Mouse (Mus musculus) liver, embryonic 14.5 days (tissue): ENCODE measurements around the gene Olr1. TPM values are rescaled to one million over a fixed set of nuclear protein-coding genes. Genes with fewer than 3 reads are reported as not detected.

ENCODE experiments used
- ATAC-seq: fragments of 200-750 bp; cut with Nextera tagmentation; 2 replicates; pipeline ENCODE4 v1.8.0; 2017; ENCODE audit warnings: moderate number of reproducible peaks, mild to moderate bottlenecking, moderate library complexity; ENCODE audit not compliant: insufficient read depth
- DNase-seq, 3 experiments: peaks; one replicate each; pipeline ENCODE4 v3.0.0-alpha.2; 2012 to 2013; ENCODE audit warnings: low read depth in 3 of 3, low spot score in 3 of 3
- H3K27ac ChIP-seq: fragments of 300-500 bp; sonication (generic); 2 replicates; pipeline ENCODE4 v1.5.1; 2014; ENCODE audit warnings: moderate library complexity, mild to moderate bottlenecking, control low read depth, inconsistent platforms
- H3K27me3 ChIP-seq: fragments of 300-500 bp; sonication (generic); 2 replicates; pipeline ENCODE4 v1.6.1; 2014; ENCODE audit warnings: mild to moderate bottlenecking, low read length, moderate library complexity; ENCODE audit not compliant: control insufficient read depth, insufficient read depth
- H3K36me3 ChIP-seq: fragments of 300-500 bp; sonication (generic); replicated peaks from 2 replicates; pipeline ENCODE4 v1.6.1; 2014; ENCODE audit warnings: low read depth; ENCODE audit not compliant: control insufficient read depth, insufficient read depth
- H3K4me1 ChIP-seq, 2 experiments: fragments of 200-500 bp in 1 of 2; fragments of 300-500 bp in 1 of 2; sonication (generic) in 1 of 2; replicated peaks; 2 replicates each; pipeline ENCODE4 v1.6.1; 2012 to 2014; ENCODE audit warnings: antibody characterized with exemption in 1 of 2, inconsistent platforms in 1 of 2, low read length in 1 of 2; ENCODE audit not compliant: control insufficient read depth in 2 of 2, insufficient read depth in 2 of 2
- H3K4me2 ChIP-seq: fragments of 300-500 bp; sonication (generic); 2 replicates; pipeline ENCODE4 v1.6.1; 2014; ENCODE audit warnings: low read depth, mild to moderate bottlenecking, control low read depth, moderate library complexity
- H3K4me3 ChIP-seq, 2 experiments: fragments of 200-500 bp in 1 of 2; fragments of 300-500 bp in 1 of 2; sonication (generic) in 1 of 2; 2 replicates each; pipeline ENCODE4 v1.5.1; 2012 to 2014; ENCODE audit warnings: low read depth in 2 of 2, low read length in 2 of 2, mild to moderate bottlenecking in 2 of 2, control low read depth in 1 of 2, inconsistent platforms in 1 of 2, moderate library complexity in 1 of 2; ENCODE audit not compliant: insufficient read depth in 1 of 2
- H3K9ac ChIP-seq: fragments of 300-500 bp; sonication (generic); replicated peaks from 2 replicates; pipeline ENCODE4 v1.6.1; 2014; ENCODE audit warnings: mild to moderate bottlenecking, control low read depth, moderate library complexity
- H3K9me3 ChIP-seq: fragments of 300-500 bp; sonication (generic); 2 replicates; pipeline ENCODE4 v1.6.1; 2016; ENCODE audit warnings: low read length, mixed read lengths; ENCODE audit not compliant: control insufficient read depth
- CTCF ChIP-seq: IDR thresholded peaks from 2 replicates; pipeline ENCODE4 v1.5.1; 2016; ENCODE audit warnings: antibody characterized with exemption, low read depth, control low read depth
- EP300 ChIP-seq: IDR thresholded peaks from 2 replicates; pipeline ENCODE4 v1.6.1; 2016; ENCODE audit warnings: antibody characterized with exemption, low read depth
- WGBS: fragments of 180-500 bp; shearing (Covaris S2); extraction: QIAGEN DNeasy Blood & Tissue Kit; methylation state at CpG from one replicate; pipeline ENCODE4 v1.1.7; 2014; ENCODE audit not compliant: insufficient replicate concordance; 5-methylcytosine and 5-hydroxymethylcytosine counted together
- polyA plus RNA-seq, 2 experiments: library from polyadenylated mRNA; depleted of rRNA in 1 of 2; stranded (reverse) in 1 of 2; unstranded in 1 of 2; fragments of >200 nt; fragmentation: Nextera tagmentation in 1 of 2; extraction: Ambion mirVana in 1 of 2; gene quantifications; 2 replicates each; pipeline versions ENCODE4 v1.2.1 to v1.2.3; 2012 to 2014

Gene Olr1
- polyA plus RNA-seq, 2 experiments = 0.81 to 0.83 TPM

DNA sequence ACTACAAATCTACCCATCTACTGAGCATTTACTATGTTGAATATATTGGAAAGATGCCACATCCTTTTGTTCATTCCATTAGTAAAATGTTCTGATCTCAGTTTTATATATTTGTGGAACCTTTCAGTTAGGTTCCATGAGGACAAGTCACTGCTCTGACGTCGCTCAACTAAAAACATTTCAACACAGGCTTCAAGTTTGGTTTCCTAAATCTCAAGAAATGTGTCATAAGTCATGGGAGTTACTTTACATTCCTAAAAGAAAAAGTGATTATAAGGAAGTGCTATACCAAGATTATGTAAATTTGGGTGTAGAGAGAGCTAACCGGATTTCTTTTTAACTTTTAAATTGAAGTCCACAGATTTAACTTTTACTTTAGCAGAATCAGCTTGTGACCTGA lies 70.9 kb downstream of the Olr1 start:
- Histone ChIP-seq H3K36me3 (no peaks in the 10 kb centered on the region), H3K9me3 (no peaks in the 10 kb centered on the region), H3K4me1 (no peaks in the 10 kb centered on the region), H3K27me3 (no peaks in the 10 kb centered on the region), H3K27ac (no peak overlapping the region), H3K9ac (no peak overlapping the region), H3K4me2 (no peak overlapping the region), H3K4me3 (no peak overlapping the region)
- TF ChIP-seq CTCF (no peak), EP300 (no peak)
- ATAC-seq = no peak
- no peak for DNase-seq
- 69% methylated on average over 3 of the region's 3 CpGs for WGBS

Other genes with a start within 250 kb of the Olr1 start
- gene Cd69, start 231.7 kb downstream of the Olr1 start, polyA plus RNA-seq (2012; rRNA removed) = 0.44 and 0.98 TPM in 2 replicates
- 0.97 and 1.1 TPM in 2 replicates for gene Cd69, start 231.7 kb downstream of the Olr1 start, polyA plus RNA-seq (2014; fragmentation: Nextera tagmentation; extraction: Ambion mirVana)
- not detected in 2 replicates for gene 4922502D21Rik, start 175.4 kb downstream of the Olr1 start, polyA plus RNA-seq (2012; rRNA removed)
- gene 4922502D21Rik, start 175.4 kb downstream of the Olr1 start, polyA plus RNA-seq (2014; fragmentation: Nextera tagmentation; extraction: Ambion mirVana) = not detected in 2 replicates
- gene Clec12a, start 164.5 kb downstream of the Olr1 start, polyA plus RNA-seq (2012; rRNA removed) = 3.3 and 5.5 TPM in 2 replicates
- gene Clec12a, start 164.5 kb downstream of the Olr1 start, polyA plus RNA-seq (2014; fragmentation: Nextera tagmentation; extraction: Ambion mirVana) = 9.5 and 10.4 TPM in 2 replicates
- gene Clec12b, start 121.3 kb downstream of the Olr1 start, polyA plus RNA-seq (2012; rRNA removed) = 0.02 and 0.03 TPM in 2 replicates
- gene Clec12b, start 121.3 kb downstream of the Olr1 start, polyA plus RNA-seq (2014; fragmentation: Nextera tagmentation; extraction: Ambion mirVana) = not detected in 2 replicates
- 6.8 and 12.5 TPM in 2 replicates for gene Clec1b, start 109.9 kb downstream of the Olr1 start, polyA plus RNA-seq (2012; rRNA removed)
- 23.3 and 29.5 TPM in 2 replicates for gene Clec1b, start 109.9 kb downstream of the Olr1 start, polyA plus RNA-seq (2014; fragmentation: Nextera tagmentation; extraction: Ambion mirVana)
- 0.79 and 1.0 TPM in 2 replicates for gene Clec9a, start 98.3 kb downstream of the Olr1 start, polyA plus RNA-seq (2012; rRNA removed)
- 0.25 and 0.97 TPM in 2 replicates for gene Clec9a, start 98.3 kb downstream of the Olr1 start, polyA plus RNA-seq (2014; fragmentation: Nextera tagmentation; extraction: Ambion mirVana)
- gene Clec1a, start 55.2 kb downstream of the Olr1 start, polyA plus RNA-seq (2012; rRNA removed) = 0.03 and 0.04 TPM in 2 replicates
- gene Clec1a, start 55.2 kb downstream of the Olr1 start, polyA plus RNA-seq (2014; fragmentation: Nextera tagmentation; extraction: Ambion mirVana) = 0.23 and 0.28 TPM in 2 replicates
- gene Tmem52b, start 5.4 kb upstream of the Olr1 start, polyA plus RNA-seq (2012; rRNA removed) = 0.01 TPM in 1 of 2 replicates, not detected in the other
- not detected in 2 replicates for gene Tmem52b, start 5.4 kb upstream of the Olr1 start, polyA plus RNA-seq (2014; fragmentation: Nextera tagmentation; extraction: Ambion mirVana)
- gene Gabarapl1, start 26.0 kb upstream of the Olr1 start, polyA plus RNA-seq (2012; rRNA removed) = 15.1 and 19.2 TPM in 2 replicates
- gene Gabarapl1, start 26.0 kb upstream of the Olr1 start, polyA plus RNA-seq (2014; fragmentation: Nextera tagmentation; extraction: Ambion mirVana) = 8.2 and 9.1 TPM in 2 replicates
- gene Klre1, start 70.7 kb upstream of the Olr1 start, polyA plus RNA-seq (2012; rRNA removed) = 0.03 TPM in 1 of 2 replicates, not detected in the other
- not detected in 2 replicates for gene Klre1, start 70.7 kb upstream of the Olr1 start, polyA plus RNA-seq (2014; fragmentation: Nextera tagmentation; extraction: Ambion mirVana)
- 0.19 and 0.23 TPM in 2 replicates for gene Klrd1, start 84.6 kb upstream of the Olr1 start, polyA plus RNA-seq (2012; rRNA removed)
- 0.37 and 0.50 TPM in 2 replicates for gene Klrd1, start 84.6 kb upstream of the Olr1 start, polyA plus RNA-seq (2014; fragmentation: Nextera tagmentation; extraction: Ambion mirVana)
- gene Klrk1, start 116.7 kb upstream of the Olr1 start, polyA plus RNA-seq (2012; rRNA removed) = 0.09 and 0.26 TPM in 2 replicates
- 0.48 and 0.59 TPM in 2 replicates for gene Klrk1, start 116.7 kb upstream of the Olr1 start, polyA plus RNA-seq (2014; fragmentation: Nextera tagmentation; extraction: Ambion mirVana)
- gene Klrc3, start 136.2 kb upstream of the Olr1 start, polyA plus RNA-seq (2012; rRNA removed) = not detected in 2 replicates
- not detected in 2 replicates for gene Klrc3, start 136.2 kb upstream of the Olr1 start, polyA plus RNA-seq (2014; fragmentation: Nextera tagmentation; extraction: Ambion mirVana)
- 0.01 TPM in 1 of 2 replicates, not detected in the other for gene Klrc2, start 153.5 kb upstream of the Olr1 start, polyA plus RNA-seq (2012; rRNA removed)
- not detected in 2 replicates for gene Klrc2, start 153.5 kb upstream of the Olr1 start, polyA plus RNA-seq (2014; fragmentation: Nextera tagmentation; extraction: Ambion mirVana)
- gene Klrc1, start 171.8 kb upstream of the Olr1 start, polyA plus RNA-seq (2012; rRNA removed) = 0.08 and 0.19 TPM in 2 replicates
- gene Klrc1, start 171.8 kb upstream of the Olr1 start, polyA plus RNA-seq (2014; fragmentation: Nextera tagmentation; extraction: Ambion mirVana) = 0.08 and 0.14 TPM in 2 replicates
- not detected in 2 replicates for gene Klri1, start 210.0 kb upstream of the Olr1 start, polyA plus RNA-seq (2012; rRNA removed)
- gene Klri1, start 210.0 kb upstream of the Olr1 start, polyA plus RNA-seq (2014; fragmentation: Nextera tagmentation; extraction: Ambion mirVana) = not detected in 2 replicates
- not detected in 2 replicates for gene Klri2, start 233.3 kb upstream of the Olr1 start, polyA plus RNA-seq (2012; rRNA removed)
- gene Klri2, start 233.3 kb upstream of the Olr1 start, polyA plus RNA-seq (2014; fragmentation: Nextera tagmentation; extraction: Ambion mirVana) = not detected in 2 replicates